Mouse (Mus musculus): ENCODE measurements around the gene Hes1. TPM values are rescaled to one million over a fixed set of nuclear protein-coding genes. Genes with fewer than 3 reads are reported as not detected.

Hes1 gene
- polyA plus RNA-seq, 1 experiment: 41.0 TPM

- TF ChIP-seq POLR2A (IDR thresholded peaks at IDR 0.05; ENCODE audit: insufficient read depth, low read length): no peak
- TF ChIP-seq CTCF (IDR thresholded peaks at IDR 0.05; ENCODE audit: low read depth, low read length): no peak
- no peak for TF ChIP-seq EP300 (IDR thresholded peaks at IDR 0.05; ENCODE audit: insufficient read depth, low read depth, low read length)
- Histone ChIP-seq H3K9me3 (replicated peaks; ENCODE audit: control insufficient read depth, insufficient read depth, low read length, poor library complexity, severe bottlenecking) (no peaks in the 10 kb centered on the region), H3K27ac (ENCODE audit: insufficient read depth, low read length) (no peak overlapping the region), H3K27me3 (ENCODE audit: control insufficient read depth, insufficient read depth, low read length, poor library complexity, severe bottlenecking) (no peaks in the 10 kb centered on the region), H3K36me3 (ENCODE audit: control insufficient read depth, insufficient read depth, low read length, poor library complexity, severe bottlenecking) (no peaks in the 10 kb centered on the region), H3K4me3 (ENCODE audit: low read depth, low read length) (no peak overlapping the region), H3K9ac (ENCODE audit: low read depth, poor library complexity, severe bottlenecking) (no peak overlapping the region), H3K4me1 (ENCODE audit: control insufficient read depth, insufficient read depth, low read length) (peaks cover 5% of the 10 kb centered on the region)
Measured at GRCm38 (mm10) chr16:30054541-30054940, 9.6 kb upstream of the Hes1 start.

GRCm38 (mm10) chr16:30055361-30055889, 8.8 kb upstream of the Hes1 start:
- no peaks in the 10 kb centered on the region for H3K9me3 ChIP-seq (replicated peaks; ENCODE audit: control insufficient read depth, insufficient read depth, low read length, poor library complexity, severe bottlenecking)
- peaks cover 7% of the 10 kb centered on the region for H3K4me1 ChIP-seq (ENCODE audit: control insufficient read depth, insufficient read depth, low read length)
- H3K36me3 ChIP-seq (ENCODE audit: control insufficient read depth, insufficient read depth, low read length, poor library complexity, severe bottlenecking): no peaks in the 10 kb centered on the region
- no peak overlapping the region for H3K27ac ChIP-seq (ENCODE audit: insufficient read depth, low read length)
- no peaks in the 10 kb centered on the region for H3K27me3 ChIP-seq (ENCODE audit: control insufficient read depth, insufficient read depth, low read length, poor library complexity, severe bottlenecking)
- no peak for TF ChIP-seq CTCF (IDR thresholded peaks at IDR 0.05; ENCODE audit: low read depth, low read length)
- TF ChIP-seq POLR2A (IDR thresholded peaks at IDR 0.05; ENCODE audit: insufficient read depth, low read length): no peak
- TF ChIP-seq EP300 (IDR thresholded peaks at IDR 0.05; ENCODE audit: insufficient read depth, low read depth, low read length): no peak
- H3K4me3 ChIP-seq (ENCODE audit: low read depth, low read length): no peak overlapping the region
- H3K9ac ChIP-seq (ENCODE audit: low read depth, poor library complexity, severe bottlenecking): no peak overlapping the region

GRCm38 (mm10) chr16:30055927-30056326, 8.3 kb upstream of the Hes1 start:
- no peaks in the 10 kb centered on the region for H3K9me3 ChIP-seq (replicated peaks; ENCODE audit: control insufficient read depth, insufficient read depth, low read length, poor library complexity, severe bottlenecking)
- H3K36me3 ChIP-seq (ENCODE audit: control insufficient read depth, insufficient read depth, low read length, poor library complexity, severe bottlenecking): no peaks in the 10 kb centered on the region
- no peak overlapping the region for H3K4me3 ChIP-seq (ENCODE audit: low read depth, low read length)
- H3K4me1 ChIP-seq (ENCODE audit: control insufficient read depth, insufficient read depth, low read length): peaks cover 8% of the 10 kb centered on the region
- TF ChIP-seq EP300 (IDR thresholded peaks at IDR 0.05; ENCODE audit: insufficient read depth, low read depth, low read length) (no peak), CTCF (IDR thresholded peaks at IDR 0.05; ENCODE audit: low read depth, low read length) (no peak), POLR2A (IDR thresholded peaks at IDR 0.05; ENCODE audit: insufficient read depth, low read length) (no peak)
- H3K9ac ChIP-seq (ENCODE audit: low read depth, poor library complexity, severe bottlenecking): no peak overlapping the region
- H3K27me3 ChIP-seq (ENCODE audit: control insufficient read depth, insufficient read depth, low read length, poor library complexity, severe bottlenecking): no peaks in the 10 kb centered on the region
- H3K27ac ChIP-seq (ENCODE audit: insufficient read depth, low read length): no peak overlapping the region

- Histone ChIP-seq H3K4me1 (ENCODE audit: control insufficient read depth, insufficient read depth, low read length) (peaks cover 8% of the 10 kb centered on the region), H3K9me3 (replicated peaks; ENCODE audit: control insufficient read depth, insufficient read depth, low read length, poor library complexity, severe bottlenecking) (no peaks in the 10 kb centered on the region), H3K36me3 (ENCODE audit: control insufficient read depth, insufficient read depth, low read length, poor library complexity, severe bottlenecking) (no peaks in the 10 kb centered on the region), H3K9ac (ENCODE audit: low read depth, poor library complexity, severe bottlenecking) (no peak overlapping the region), H3K27ac (ENCODE audit: insufficient read depth, low read length) (no peak overlapping the region), H3K4me3 (ENCODE audit: low read depth, low read length) (no peak overlapping the region), H3K27me3 (ENCODE audit: control insufficient read depth, insufficient read depth, low read length, poor library complexity, severe bottlenecking) (no peaks in the 10 kb centered on the region)
- TF ChIP-seq CTCF (IDR thresholded peaks at IDR 0.05; ENCODE audit: low read depth, low read length) (no peak), EP300 (IDR thresholded peaks at IDR 0.05; ENCODE audit: insufficient read depth, low read depth, low read length) (no peak), POLR2A (IDR thresholded peaks at IDR 0.05; ENCODE audit: insufficient read depth, low read length) (no peak)
Measured at GRCm38 (mm10) chr16:30056906-30057305, 7.3 kb upstream of the Hes1 start.

- Histone ChIP-seq H3K27ac (ENCODE audit: insufficient read depth, low read length) (no peak overlapping the region), H3K9me3 (replicated peaks; ENCODE audit: control insufficient read depth, insufficient read depth, low read length, poor library complexity, severe bottlenecking) (no peaks in the 10 kb centered on the region), H3K9ac (ENCODE audit: low read depth, poor library complexity, severe bottlenecking) (no peak overlapping the region), H3K36me3 (ENCODE audit: control insufficient read depth, insufficient read depth, low read length, poor library complexity, severe bottlenecking) (no peaks in the 10 kb centered on the region), H3K27me3 (ENCODE audit: control insufficient read depth, insufficient read depth, low read length, poor library complexity, severe bottlenecking) (no peaks in the 10 kb centered on the region), H3K4me1 (ENCODE audit: control insufficient read depth, insufficient read depth, low read length) (peaks cover 6% of the 10 kb centered on the region), H3K4me3 (ENCODE audit: low read depth, low read length) (no peak overlapping the region)
- no peak for TF ChIP-seq EP300 (IDR thresholded peaks at IDR 0.05; ENCODE audit: insufficient read depth, low read depth, low read length)
- no peak for TF ChIP-seq POLR2A (IDR thresholded peaks at IDR 0.05; ENCODE audit: insufficient read depth, low read length)
- TF ChIP-seq CTCF (IDR thresholded peaks at IDR 0.05; ENCODE audit: low read depth, low read length): no peak
Measured at GRCm38 (mm10) chr16:30058974-30059717, 5.0 kb upstream of the Hes1 start.

- Histone ChIP-seq H3K9me3 (replicated peaks; ENCODE audit: control insufficient read depth, insufficient read depth, low read length, poor library complexity, severe bottlenecking) (no peaks in the 10 kb centered on the region), H3K27ac (ENCODE audit: insufficient read depth, low read length) (no peak overlapping the region), H3K27me3 (ENCODE audit: control insufficient read depth, insufficient read depth, low read length, poor library complexity, severe bottlenecking) (no peaks in the 10 kb centered on the region), H3K4me3 (ENCODE audit: low read depth, low read length) (no peak overlapping the region), H3K9ac (ENCODE audit: low read depth, poor library complexity, severe bottlenecking) (no peak overlapping the region), H3K4me1 (ENCODE audit: control insufficient read depth, insufficient read depth, low read length) (peaks cover 6% of the 10 kb centered on the region), H3K36me3 (ENCODE audit: control insufficient read depth, insufficient read depth, low read length, poor library complexity, severe bottlenecking) (no peaks in the 10 kb centered on the region)
- TF ChIP-seq EP300 (IDR thresholded peaks at IDR 0.05; ENCODE audit: insufficient read depth, low read depth, low read length) (no peak), CTCF (IDR thresholded peaks at IDR 0.05; ENCODE audit: low read depth, low read length) (no peak), POLR2A (IDR thresholded peaks at IDR 0.05; ENCODE audit: insufficient read depth, low read length) (no peak)
Measured at GRCm38 (mm10) chr16:30060412-30060811, 3.8 kb upstream of the Hes1 start.

Measured in ES-Bruce4 (cell line).